Mouse (Mus musculus): ENCODE results near the gene Sugct. TPM values are rescaled to one million over a fixed set of nuclear protein-coding genes. Genes with fewer than 3 reads are reported as not detected.

Gene Sugct
- polyA plus RNA-seq, 1 experiment from 2014 or later: 4.7 TPM

DNA sequence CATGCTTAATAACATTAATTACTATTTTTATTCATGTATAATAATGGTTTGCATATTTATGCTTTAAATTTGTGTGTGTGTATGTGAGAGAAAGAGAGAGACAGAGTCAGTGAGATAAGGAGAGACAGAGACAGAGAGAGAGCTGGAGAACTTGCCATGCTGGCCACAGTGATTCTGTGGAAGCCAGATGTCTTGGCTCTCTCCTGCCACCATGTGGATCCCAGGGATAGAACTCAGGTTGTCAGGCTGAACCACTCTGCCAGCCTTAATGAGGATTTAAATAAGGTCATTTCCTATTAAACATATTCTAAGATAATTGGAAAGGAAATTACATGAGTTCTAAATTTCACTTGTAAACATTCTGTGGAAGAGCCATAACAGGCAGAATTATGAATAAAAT lies 110.5 kb downstream of the Sugct start:
- Histone ChIP-seq H3K9me3 (ENCODE audit: control insufficient read depth, low read depth, low read length) (no peaks in the 10 kb centered on the region), H3K4me3 (ENCODE audit: low read depth, low read length) (no peak overlapping the region), H3K9ac (replicated peaks; ENCODE audit: low read depth, low read length) (no peak overlapping the region), H3K27ac (ENCODE audit: low read length) (no peak overlapping the region), H3K4me2 (replicated peaks; ENCODE audit: low read depth, low read length) (no peak overlapping the region), H3K36me3 (ENCODE audit: control insufficient read depth, insufficient read depth, low read length) (no peaks in the 10 kb centered on the region), H3K27me3 (ENCODE audit: control insufficient read depth, insufficient read depth, low read length) (no peaks in the 10 kb centered on the region), H3K4me1 (ENCODE audit: control insufficient read depth, insufficient read depth, low read length) (no peaks in the 10 kb centered on the region)
- no peak for ATAC-seq (ENCODE audit: insufficient number of reproducible peaks, insufficient read depth, low FRiP score, low read depth)

DNA sequence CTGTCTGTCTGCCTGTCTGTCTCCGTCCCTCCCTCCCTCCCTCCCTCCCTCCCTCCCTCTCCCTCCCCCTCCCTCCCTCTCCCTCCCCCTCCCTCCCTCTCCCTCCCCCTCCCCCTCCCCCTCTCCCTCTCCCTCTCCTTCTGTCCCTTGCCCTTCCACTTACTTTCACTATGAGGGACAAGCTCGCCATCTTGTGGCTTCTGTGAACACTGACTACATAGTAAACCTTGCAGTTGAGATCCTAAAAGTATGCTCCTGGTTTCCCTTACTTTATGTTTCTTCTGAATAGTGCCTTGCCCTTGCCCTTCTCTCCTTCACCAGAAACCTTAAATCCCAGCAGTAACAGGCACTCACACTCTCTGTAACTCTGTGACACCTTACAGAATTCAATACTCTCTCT lies 113.7 kb downstream of the Sugct start:
- Histone ChIP-seq H3K4me3 (ENCODE audit: low read depth, low read length) (no peak overlapping the region), H3K36me3 (ENCODE audit: control insufficient read depth, insufficient read depth, low read length) (no peaks in the 10 kb centered on the region), H3K9ac (replicated peaks; ENCODE audit: low read depth, low read length) (no peak overlapping the region), H3K4me1 (ENCODE audit: control insufficient read depth, insufficient read depth, low read length) (no peaks in the 10 kb centered on the region), H3K27ac (ENCODE audit: low read length) (no peak overlapping the region), H3K4me2 (replicated peaks; ENCODE audit: low read depth, low read length) (no peak overlapping the region), H3K27me3 (ENCODE audit: control insufficient read depth, insufficient read depth, low read length) (no peaks in the 10 kb centered on the region), H3K9me3 (ENCODE audit: control insufficient read depth, low read depth, low read length) (no peaks in the 10 kb centered on the region)
- 31% methylated on average over 2 of the region's 2 CpGs for WGBS
- ATAC-seq (ENCODE audit: insufficient number of reproducible peaks, insufficient read depth, low FRiP score, low read depth): no peak

DNA sequence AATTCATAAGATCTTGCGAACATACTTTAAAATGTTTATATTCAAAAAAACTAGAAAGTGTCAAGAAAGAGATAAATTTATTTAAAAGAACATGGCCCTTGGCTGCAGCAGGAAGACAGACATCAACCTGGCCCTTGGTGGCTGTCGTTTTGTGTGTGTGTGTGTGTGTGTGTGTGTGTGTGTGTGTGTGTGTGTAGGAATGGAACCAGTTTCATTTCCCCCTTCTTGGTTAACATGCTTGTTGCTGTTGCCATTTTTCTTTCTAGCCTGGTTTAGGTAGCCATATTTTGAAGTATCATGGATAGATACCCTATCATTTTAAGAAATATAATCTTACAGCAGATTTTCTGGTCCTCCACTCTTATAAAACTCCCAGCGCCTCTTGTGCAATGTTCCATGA lies 136.0 kb downstream of the Sugct start:
- Histone ChIP-seq H3K27ac (ENCODE audit: low read length) (no peak overlapping the region), H3K27me3 (ENCODE audit: control insufficient read depth, insufficient read depth, low read length) (no peaks in the 10 kb centered on the region), H3K4me2 (replicated peaks; ENCODE audit: low read depth, low read length) (no peak overlapping the region), H3K9ac (replicated peaks; ENCODE audit: low read depth, low read length) (no peak overlapping the region), H3K4me3 (ENCODE audit: low read depth, low read length) (no peak overlapping the region), H3K9me3 (ENCODE audit: control insufficient read depth, low read depth, low read length) (no peaks in the 10 kb centered on the region), H3K4me1 (ENCODE audit: control insufficient read depth, insufficient read depth, low read length) (no peaks in the 10 kb centered on the region), H3K36me3 (ENCODE audit: control insufficient read depth, insufficient read depth, low read length) (no peaks in the 10 kb centered on the region)
- 89% methylated on average over 3 of the region's 3 CpGs for WGBS
- no peak for ATAC-seq (ENCODE audit: insufficient number of reproducible peaks, insufficient read depth, low FRiP score, low read depth)

DNA sequence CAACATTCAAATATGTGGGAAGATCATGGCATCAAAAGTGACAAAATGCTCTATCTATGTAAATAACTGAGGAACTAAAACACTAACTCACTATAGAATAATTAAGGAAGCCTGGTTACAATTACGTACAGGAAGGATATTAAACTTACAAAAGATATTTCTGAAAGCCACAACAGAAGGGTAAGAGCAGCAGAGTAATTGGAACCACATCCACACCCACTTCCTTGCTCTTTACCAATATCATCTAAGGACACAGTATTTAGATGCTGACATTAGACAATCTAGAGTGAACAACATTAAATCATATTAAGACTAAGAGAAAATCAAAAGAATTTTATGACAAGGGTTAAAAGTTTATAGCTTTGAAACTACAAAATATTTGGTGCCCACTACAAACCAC lies 159.0 kb downstream of the Sugct start:
- ATAC-seq (ENCODE audit: insufficient number of reproducible peaks, insufficient read depth, low FRiP score, low read depth): no peak
- H3K9ac ChIP-seq (replicated peaks; ENCODE audit: low read depth, low read length): no peak overlapping the region
- 68% methylated on average over 1 of the region's 1 CpGs for WGBS
- no peaks in the 10 kb centered on the region for H3K4me1 ChIP-seq (ENCODE audit: control insufficient read depth, insufficient read depth, low read length)
- no peak overlapping the region for H3K27ac ChIP-seq (ENCODE audit: low read length)
- no peaks in the 10 kb centered on the region for H3K9me3 ChIP-seq (ENCODE audit: control insufficient read depth, low read depth, low read length)
- H3K4me2 ChIP-seq (replicated peaks; ENCODE audit: low read depth, low read length): no peak overlapping the region
- no peak overlapping the region for H3K4me3 ChIP-seq (ENCODE audit: low read depth, low read length)
- H3K27me3 ChIP-seq (ENCODE audit: control insufficient read depth, insufficient read depth, low read length): no peaks in the 10 kb centered on the region
- H3K36me3 ChIP-seq (ENCODE audit: control insufficient read depth, insufficient read depth, low read length): no peaks in the 10 kb centered on the region

DNA sequence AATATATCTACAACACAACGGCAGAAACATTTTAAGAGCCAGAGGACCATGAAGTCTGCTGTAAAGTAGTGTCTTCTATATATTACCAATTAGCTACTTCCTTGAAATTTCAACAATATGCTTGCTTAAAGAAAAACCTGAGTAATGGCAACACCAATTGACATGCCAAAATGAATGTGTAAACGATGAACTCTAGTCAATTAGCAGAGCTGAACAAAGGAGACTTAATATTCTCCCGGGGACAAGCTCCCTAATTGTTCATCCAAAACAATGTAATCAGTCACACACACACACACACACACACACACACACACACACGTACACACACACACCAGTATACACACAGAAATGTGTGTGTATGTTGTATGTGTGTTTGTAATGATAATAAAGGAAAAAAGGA lies 160.5 kb downstream of the Sugct start:
- no peak for ATAC-seq (ENCODE audit: insufficient number of reproducible peaks, insufficient read depth, low FRiP score, low read depth)

DNA sequence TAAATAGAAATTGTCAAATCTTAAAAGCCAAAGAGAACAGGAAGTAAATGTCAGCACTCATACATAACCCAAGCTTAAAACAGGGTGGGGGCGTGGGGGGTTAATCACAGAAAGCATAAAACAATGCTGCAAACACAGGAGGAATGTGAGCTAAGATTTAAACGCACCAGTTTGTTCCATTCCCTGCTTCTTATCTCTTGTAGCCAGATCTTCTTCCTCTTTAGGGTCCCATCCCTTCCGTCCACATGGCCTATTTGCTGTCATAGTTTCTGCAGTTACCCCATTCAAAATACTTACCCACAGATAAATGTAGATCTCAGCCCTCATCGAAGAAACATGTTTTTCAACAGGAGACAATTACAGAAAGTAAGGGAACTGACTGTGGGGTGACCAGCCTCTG lies 160.9 kb downstream of the Sugct start:
- H3K27me3 ChIP-seq (ENCODE audit: control insufficient read depth, insufficient read depth, low read length): no peaks in the 10 kb centered on the region
- no peak overlapping the region for H3K9ac ChIP-seq (replicated peaks; ENCODE audit: low read depth, low read length)
- ATAC-seq (ENCODE audit: insufficient number of reproducible peaks, insufficient read depth, low FRiP score, low read depth): no peak
- H3K9me3 ChIP-seq (ENCODE audit: control insufficient read depth, low read depth, low read length): no peaks in the 10 kb centered on the region
- no peak overlapping the region for H3K4me3 ChIP-seq (ENCODE audit: low read depth, low read length)
- no peak overlapping the region for H3K4me2 ChIP-seq (replicated peaks; ENCODE audit: low read depth, low read length)
- no peaks in the 10 kb centered on the region for H3K36me3 ChIP-seq (ENCODE audit: control insufficient read depth, insufficient read depth, low read length)
- H3K27ac ChIP-seq (ENCODE audit: low read length): no peak overlapping the region
- WGBS: 64% methylated on average over 4 of the region's 4 CpGs
- H3K4me1 ChIP-seq (ENCODE audit: control insufficient read depth, insufficient read depth, low read length): no peaks in the 10 kb centered on the region

More for the DNA sequence above, 160.5 kb downstream of the Sugct start:
- no peaks in the 10 kb centered on the region for H3K36me3 ChIP-seq (ENCODE audit: control insufficient read depth, insufficient read depth, low read length)
- H3K9me3 ChIP-seq (ENCODE audit: control insufficient read depth, low read depth, low read length): no peaks in the 10 kb centered on the region
- H3K27ac ChIP-seq (ENCODE audit: low read length): no peak overlapping the region
- H3K9ac ChIP-seq (replicated peaks; ENCODE audit: low read depth, low read length): no peak overlapping the region
- no peaks in the 10 kb centered on the region for H3K27me3 ChIP-seq (ENCODE audit: control insufficient read depth, insufficient read depth, low read length)
- no peak overlapping the region for H3K4me2 ChIP-seq (replicated peaks; ENCODE audit: low read depth, low read length)
- WGBS: 61% methylated on average over 4 of the region's 4 CpGs
- no peaks in the 10 kb centered on the region for H3K4me1 ChIP-seq (ENCODE audit: control insufficient read depth, insufficient read depth, low read length)
- no peak overlapping the region for H3K4me3 ChIP-seq (ENCODE audit: low read depth, low read length)

DNA sequence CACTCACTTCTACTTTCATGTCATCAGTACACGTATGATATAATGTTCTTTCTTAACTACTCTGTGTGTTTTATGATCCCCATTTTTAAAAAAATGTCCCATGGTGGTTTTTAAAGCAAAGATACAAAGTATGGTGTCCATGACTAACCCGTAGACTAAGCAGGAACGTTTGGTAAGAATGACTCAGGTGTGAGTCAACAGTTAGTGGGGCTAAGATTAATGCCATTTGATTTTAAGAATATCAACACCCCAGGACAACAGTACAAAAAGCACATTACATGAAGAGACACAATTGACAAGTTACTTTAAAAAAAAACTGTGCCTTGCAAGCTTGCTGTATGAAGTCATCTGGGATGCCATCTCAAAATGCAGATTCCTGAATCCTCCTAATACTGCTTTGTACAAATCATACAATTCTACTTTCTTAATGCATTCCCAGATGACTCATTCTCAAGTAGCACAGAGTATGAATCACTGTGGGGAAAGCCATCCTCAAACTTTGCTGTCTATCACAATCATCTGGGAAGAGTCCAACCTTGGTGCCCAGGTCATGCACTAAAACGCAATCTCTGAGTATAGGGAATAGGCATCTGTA lies 184.1 kb downstream of the Sugct start:
- Histone ChIP-seq H3K36me3 (ENCODE audit: control insufficient read depth, insufficient read depth, low read length) (no peaks in the 10 kb centered on the region), H3K4me2 (replicated peaks; ENCODE audit: low read depth, low read length) (no peak overlapping the region), H3K9ac (replicated peaks; ENCODE audit: low read depth, low read length) (no peak overlapping the region), H3K9me3 (ENCODE audit: control insufficient read depth, low read depth, low read length) (no peaks in the 10 kb centered on the region), H3K4me3 (ENCODE audit: low read depth, low read length) (no peak overlapping the region), H3K27me3 (ENCODE audit: control insufficient read depth, insufficient read depth, low read length) (no peaks in the 10 kb centered on the region), H3K4me1 (ENCODE audit: control insufficient read depth, insufficient read depth, low read length) (no peaks in the 10 kb centered on the region), H3K27ac (ENCODE audit: low read length) (no peak overlapping the region)
- WGBS: 76% methylated on average over 4 of the region's 4 CpGs
- ATAC-seq (ENCODE audit: insufficient number of reproducible peaks, insufficient read depth, low FRiP score, low read depth): no peak

DNA sequence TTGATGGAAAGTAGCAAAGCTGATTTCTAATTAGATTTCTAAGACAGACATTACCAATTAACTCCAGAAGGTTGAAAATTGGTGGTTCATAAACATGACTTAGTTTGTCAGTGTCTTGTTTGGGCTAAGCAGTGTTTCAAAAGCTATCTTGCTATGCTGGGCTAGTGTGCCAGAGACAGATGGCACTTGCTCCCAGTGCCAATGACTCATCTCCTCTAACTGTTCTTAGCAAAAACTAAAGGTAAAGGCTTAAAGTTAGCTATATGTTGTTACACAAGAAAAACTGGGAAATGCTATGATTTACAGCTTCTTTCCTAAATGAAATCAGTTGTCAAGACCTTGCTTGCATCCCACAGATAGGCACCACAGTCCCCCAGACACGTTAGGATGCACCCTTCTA lies 200.4 kb downstream of the Sugct start:
- H3K27ac ChIP-seq (ENCODE audit: low read length): no peak overlapping the region
- H3K4me2 ChIP-seq (replicated peaks; ENCODE audit: low read depth, low read length): no peak overlapping the region
- no peak overlapping the region for H3K9ac ChIP-seq (replicated peaks; ENCODE audit: low read depth, low read length)
- no peaks in the 10 kb centered on the region for H3K36me3 ChIP-seq (ENCODE audit: control insufficient read depth, insufficient read depth, low read length)
- WGBS: 74% methylated on average over 1 of the region's 1 CpGs
- H3K9me3 ChIP-seq (ENCODE audit: control insufficient read depth, low read depth, low read length): no peaks in the 10 kb centered on the region
- ATAC-seq (ENCODE audit: insufficient number of reproducible peaks, insufficient read depth, low FRiP score, low read depth): no peak
- no peaks in the 10 kb centered on the region for H3K4me1 ChIP-seq (ENCODE audit: control insufficient read depth, insufficient read depth, low read length)
- H3K4me3 ChIP-seq (ENCODE audit: low read depth, low read length): no peak overlapping the region
- no peaks in the 10 kb centered on the region for H3K27me3 ChIP-seq (ENCODE audit: control insufficient read depth, insufficient read depth, low read length)

DNA sequence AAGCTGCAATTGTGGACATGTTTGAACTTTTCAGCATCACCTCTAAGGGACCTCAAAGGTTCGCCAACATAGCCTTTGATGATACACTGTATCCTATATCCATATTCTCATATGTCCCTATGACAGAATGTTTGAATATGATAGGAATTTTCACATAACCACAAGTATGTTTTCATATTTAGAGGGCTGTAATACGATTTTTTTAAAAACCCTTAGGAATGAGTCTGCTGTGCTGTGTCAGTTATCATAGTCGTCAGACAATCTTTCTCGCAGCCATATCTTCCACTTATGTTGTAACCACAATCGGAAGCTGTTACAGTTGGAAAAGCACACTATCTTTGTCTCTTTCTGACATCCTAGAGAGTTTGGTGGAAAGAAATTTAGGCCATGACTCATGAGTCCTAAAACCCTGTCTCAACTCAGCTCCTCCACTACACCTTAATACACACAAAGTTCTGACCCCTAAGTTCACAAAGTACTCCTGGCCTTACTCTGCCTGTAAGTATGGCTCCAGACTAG lies 201.2 kb downstream of the Sugct start:
- no peaks in the 10 kb centered on the region for H3K9me3 ChIP-seq (ENCODE audit: control insufficient read depth, low read depth, low read length)
- ATAC-seq (ENCODE audit: insufficient number of reproducible peaks, insufficient read depth, low FRiP score, low read depth): no peak
- no peak overlapping the region for H3K4me3 ChIP-seq (ENCODE audit: low read depth, low read length)
- no peaks in the 10 kb centered on the region for H3K36me3 ChIP-seq (ENCODE audit: control insufficient read depth, insufficient read depth, low read length)
- no peak overlapping the region for H3K4me2 ChIP-seq (replicated peaks; ENCODE audit: low read depth, low read length)
- no peak overlapping the region for H3K27ac ChIP-seq (ENCODE audit: low read length)
- 75% methylated on average over 5 of the region's 5 CpGs for WGBS
- no peak overlapping the region for H3K9ac ChIP-seq (replicated peaks; ENCODE audit: low read depth, low read length)
- no peaks in the 10 kb centered on the region for H3K4me1 ChIP-seq (ENCODE audit: control insufficient read depth, insufficient read depth, low read length)
- no peaks in the 10 kb centered on the region for H3K27me3 ChIP-seq (ENCODE audit: control insufficient read depth, insufficient read depth, low read length)
